Comparison of ENCODE assay signal across 19 mouse cellular contexts in genomic region chr9:95478443-95478842, GRCm38 (mm10). TPM values are rescaled to one million over a fixed set of nuclear protein-coding genes. Genes with fewer than 3 reads are reported as not detected.
A peak's percentile ranks its signal among the peaks of the same experiment; 100 is the strongest.
DNase-seq lines count a peak whose midpoint lies in the region; TF ChIP-seq lines count a peak whose summit lies in the region.
"Had no signal": no experiment of that assay in that cellular context is flagged by ENCODE, and none has a peak within 500 bp of the region (broad histone marks: within the 10 kb centered on the region; RNA-seq: fewer than 3 reads in every experiment).

No protein-coding gene starts in this region.

- intact Hi-C loops in heart, adult 2 months (cut with DNase I): no loop called here

- peak; percentile 86 for DNase-seq in heart, adult 11 months
- no peak for DNase-seq in heart, adult 2 months
- peak; percentile 51 for DNase-seq in CH12.LX (ENCODE audit: extremely low read depth)
- DNase-seq in thymus, postnatal 0 days (ENCODE audit: low spot score): no peak
- DNase-seq in hindbrain, embryonic 10.5 days (ENCODE audit: low spot score): no peak
- DNase-seq: adrenal gland, adult 2 months; adrenal gland, adult 8-10 months; adrenal gland, postnatal 10 days; adrenal gland, postnatal 14 days; adrenal gland, postnatal 25 days; adrenal gland, postnatal 36 days; B cell, adult 2 months; cerebellum, adult 11 months; cerebellum, adult 11-12 months; cerebellum, adult 18-20 months; cerebellum, adult 2 months had no signal

- no peak for TF ChIP-seq RAD21 in CH12.LX (IDR thresholded peaks at IDR 0.05; ENCODE audit: low read depth, low read length)

- peaks cover 5% of the 10 kb centered on the region for H3K36me3 ChIP-seq in heart, adult 2 months (ENCODE audit: control insufficient read depth, insufficient read depth, low read length)
- H3K36me3 ChIP-seq in CH12.LX (replicated peaks in 1 of 2; ENCODE audit: control insufficient read depth in 1 of 2, insufficient read depth in 1 of 2, low read length in 1 of 2): peaks cover 34 to 71% of the 10 kb centered on the region in 2 experiments
- H3K36me3 ChIP-seq in myocyte (ENCODE audit: control insufficient read depth, insufficient read depth): peaks cover 68% of the 10 kb centered on the region
- peaks cover 93% of the 10 kb centered on the region for H3K36me3 ChIP-seq in hindbrain, embryonic 10.5 days

- H3K9ac ChIP-seq in heart, adult 2 months (ENCODE audit: low read depth, low read length): no peak overlapping the region
- H3K9ac ChIP-seq in CH12.LX (ENCODE audit: insufficient read depth, low read depth): no peak overlapping the region

- no peak overlapping the region for H3ac ChIP-seq in myocyte (ENCODE audit: control insufficient read depth, insufficient read length)

- no peak for TF ChIP-seq CTCF in heart, adult 2 months (IDR thresholded peaks at IDR 0.05)
- no peak for TF ChIP-seq CTCF in CH12.LX (conservative IDR thresholded peaks at IDR 0.05 in 1 of 2, IDR thresholded peaks at IDR 0.05 in 1 of 2; ENCODE audit: low read depth in 2 of 2, low read length in 2 of 2)

- no peaks in the 10 kb centered on the region for H3K27me3 ChIP-seq in heart, adult 2 months (ENCODE audit: control insufficient read depth, insufficient read depth, low read length)
- H3K27me3 ChIP-seq in CH12.LX (replicated peaks): no peaks in the 10 kb centered on the region
- H3K27me3 ChIP-seq in myocyte (ENCODE audit: control insufficient read depth, insufficient read depth, insufficient read length): no peaks in the 10 kb centered on the region
- no peaks in the 10 kb centered on the region for H3K27me3 ChIP-seq in hindbrain, embryonic 10.5 days (ENCODE audit: insufficient read depth, poor library complexity, severe bottlenecking)
- H3K27me3 ChIP-seq: Patski had no signal

- H3K4me1 ChIP-seq in heart, adult 2 months (ENCODE audit: control insufficient read depth, insufficient read depth, low read length): no peaks in the 10 kb centered on the region
- peaks cover 0 to 4% of the 10 kb centered on the region in 2 experiments; a peak in 1 of 4 replicates for H3K4me1 ChIP-seq in CH12.LX (ENCODE audit: control insufficient read depth in 1 of 2, insufficient read depth in 2 of 2)
- no peaks in the 10 kb centered on the region for H3K4me1 ChIP-seq in hindbrain, embryonic 10.5 days (replicated peaks)

- no peak for TF ChIP-seq POLR2A in heart, adult 2 months (IDR thresholded peaks at IDR 0.05; ENCODE audit: insufficient read depth, low read depth, low read length)
- TF ChIP-seq POLR2A in CH12.LX (IDR thresholded peaks at IDR 0.05; ENCODE audit: low read depth, low read length) (no peak), myocyte (IDR thresholded peaks at IDR 0.05; ENCODE audit: insufficient read length, low read depth) (no peak)

- in situ Hi-C loops in CH12.LX (cut with MboI; ENCODE audit: low pct_ligation_motif_present, low pct_unique_long_range_greater_than_20kb, low sequenced_read_pairs): no loop called here

- H3K9me3 ChIP-seq in CH12.LX (replicated peaks; ENCODE audit: low read length): no peaks in the 10 kb centered on the region
- no peaks in the 10 kb centered on the region for H3K9me3 ChIP-seq in hindbrain, embryonic 10.5 days
- H3K9me3 ChIP-seq: G1E had no signal

- dilution Hi-C loops in CH12.LX (cut with MboI; ENCODE audit: extremely low pct_ligation_motif_present, extremely low pct_unique_long_range_greater_than_20kb, low sequenced_read_pairs): no loop called here

- H3K79me2 ChIP-seq in heart, adult 2 months (replicated peaks; ENCODE audit: control insufficient read depth, insufficient read depth, low read length): no peaks in the 10 kb centered on the region
- H3K79me2 ChIP-seq in CH12.LX (replicated peaks; ENCODE audit: control insufficient read depth, extremely low read depth, insufficient read depth, poor library complexity, severe bottlenecking) (no peaks in the 10 kb centered on the region; the same call in 1 of the 2 replicates), myocyte (ENCODE audit: control insufficient read depth, insufficient read depth) (no peaks in the 10 kb centered on the region)

- H3K4me2 ChIP-seq in CH12.LX (ENCODE audit: insufficient read depth, low read depth, poor library complexity, severe bottlenecking) (no peak overlapping the region), myocyte (ENCODE audit: low read depth) (no peak overlapping the region)

- 88% methylated on average over 5 of the region's 5 CpGs for WGBS in heart, adult 2 months
- WGBS in hindbrain, embryonic 10.5 days: 91% methylated on average over 5 of the region's 5 CpGs

- H3K27ac ChIP-seq in heart, adult 2 months: no peak overlapping the region
- H3K27ac ChIP-seq in CH12.LX (ENCODE audit: insufficient read depth, low read depth): 0 out of 2 replicates have a peak overlapping the region, but pooled peaks have one; percentile 9
- no peak overlapping the region for H3K27ac ChIP-seq in hindbrain, embryonic 10.5 days

- TF ChIP-seq EP300 in heart, adult 2 months (IDR thresholded peaks at IDR 0.05; ENCODE audit: insufficient read depth, low read depth, low read length): no peak
- no peak for TF ChIP-seq EP300 in CH12.LX (IDR thresholded peaks at IDR 0.05; ENCODE audit: low read length)

- no peak overlapping the region for H3K4me3 ChIP-seq in heart, adult 2 months
- H3K4me3 ChIP-seq in CH12.LX (replicated peaks in 1 of 3; ENCODE audit: low read depth in 2 of 3, low read length in 2 of 3, poor library complexity in 1 of 3) (no peak overlapping the region), myocyte (no peak overlapping the region)
- no peak overlapping the region for H3K4me3 ChIP-seq in hindbrain, embryonic 10.5 days

TF ChIP-seq in CH12.LX, 34 proteins besides CTCF, POLR2A, EP300 and RAD21:
- TF ChIP-seq ZC3H11A (IDR thresholded peaks at IDR 0.05; ENCODE audit: low read depth, low read length): no peak
- TF ChIP-seq TBP (conservative IDR thresholded peaks at IDR 0.05; ENCODE audit: low read depth, low read length): no peak
- no peak for TF ChIP-seq E2F4 (IDR thresholded peaks at IDR 0.05; ENCODE audit: insufficient replicate concordance, low read depth, low read length)
- no peak for TF ChIP-seq KAT2A (IDR thresholded peaks at IDR 0.05; ENCODE audit: insufficient replicate concordance, low read length)
- TF ChIP-seq JUND (conservative IDR thresholded peaks at IDR 0.05; ENCODE audit: low read depth, low read length): no peak
- TF ChIP-seq SIN3A (IDR thresholded peaks at IDR 0.05; ENCODE audit: low read length): no peak
- no peak for TF ChIP-seq BHLHE40 (IDR thresholded peaks at IDR 0.05; ENCODE audit: low read depth, low read length)
- no peak for TF ChIP-seq ETS1 (conservative IDR thresholded peaks at IDR 0.05; ENCODE audit: low read depth, low read length)
- no peak for TF ChIP-seq JUN (IDR thresholded peaks at IDR 0.05; ENCODE audit: insufficient read depth, low read depth, low read length)
- no peak for TF ChIP-seq USF1 (IDR thresholded peaks at IDR 0.05; ENCODE audit: low read depth, low read length)
- no peak for TF ChIP-seq MXI1 (IDR thresholded peaks at IDR 0.05; ENCODE audit: low read depth, low read length)
- TF ChIP-seq TCF12 (IDR thresholded peaks at IDR 0.05; ENCODE audit: low read depth, low read length): no peak
- TF ChIP-seq ELF1 (IDR thresholded peaks at IDR 0.05; ENCODE audit: low read depth, low read length): no peak
- TF ChIP-seq UBTF (IDR thresholded peaks at IDR 0.05; ENCODE audit: low read depth, low read length): no peak
- no peak for TF ChIP-seq GABPA (IDR thresholded peaks at IDR 0.05; ENCODE audit: insufficient replicate concordance, low read depth, low read length)
- no peak for TF ChIP-seq MEF2A (IDR thresholded peaks at IDR 0.05; ENCODE audit: borderline replicate concordance, low read depth, low read length)

TF ChIP-seq in myocyte, 11 proteins besides CTCF, POLR2A, EP300 and RAD21:
- TF ChIP-seq POLR2AphosphoS2 (IDR thresholded peaks at IDR 0.05; ENCODE audit: insufficient read length, low read depth): peak; percentile 29
- TF ChIP-seq CEBPB (IDR thresholded peaks at IDR 0.05; ENCODE audit: insufficient read depth, poor library complexity, severe bottlenecking): no peak
- no peak for TF ChIP-seq TCF12 (IDR thresholded peaks at IDR 0.05; ENCODE audit: insufficient read depth, poor library complexity, severe bottlenecking)

RNA-seq across cellular contexts. Expression of gene U2surp, which starts 33.4 kb away (rescaled TPM):
- total RNA-seq in heart, adult 2 months (2021): 10 to 100 TPM; 31.9 to 39.9 TPM
- polyA plus RNA-seq in heart, adult 2 months (2012; rRNA removed): 3.4 and 8.0 TPM in 2 replicates
- total RNA-seq in CH12.LX (2012; rRNA removed) (46.5 and 64.0 TPM in 2 replicates), CH12.LX (2014; rRNA removed) (87.7 and 121 TPM in 2 replicates)
- polyA plus RNA-seq in CH12.LX (2012; ENCODE audit: insufficient read length, low read depth) (100 and 103 TPM in 2 replicates), myocyte (2012; fragmentation: generic; extraction: Trizol) (5.5 TPM)
- polyA plus RNA-seq in thymus, postnatal 0 days (2015; fragmentation: Nextera tagmentation; extraction: Ambion mirVana): 161 and 164 TPM in 2 replicates
- polyA plus RNA-seq in hindbrain, embryonic 10.5 days (2016; fragmentation: Nextera tagmentation; extraction: Ambion mirVana): 101 and 129 TPM in 2 replicates

Comparison
In these comparisons a context has a peak if more than half of its experiments do, and no peak if none do; other contexts are left out.
1. DNase-seq: peak in heart, adult 11 months (single experiment) and CH12.LX (single experiment); none in heart, adult 2 months (0 of 2), thymus, postnatal 0 days (single experiment) and hindbrain, embryonic 10.5 days (single experiment).
2. RNA of gene U2surp, which starts 33.4 kb away (polyA plus RNA-seq): 161 to 164 TPM in thymus, postnatal 0 days, 100 to 103 TPM in CH12.LX and 101 to 129 TPM in hindbrain, embryonic 10.5 days; 5.5 TPM in myocyte (single experiment) and 3.4 to 8.0 TPM in heart, adult 2 months; every median in the first group is over 10 times any median in the second.